Mouse (Mus musculus) neutrophil, adult 65 days (primary cell): ENCODE measurements around the gene Col26a1. TPM values are rescaled to one million over a fixed set of nuclear protein-coding genes. Genes with fewer than 3 reads are reported as not detected.

Experiments used
- total RNA-seq: library from RNA; stranded (reverse); gene quantifications from 2 replicates; pipeline ENCODE4 v1.2.4, GENCODE M21; 2023

The Col26a1 gene
- total RNA-seq = not detected in 2 replicates

DNA sequence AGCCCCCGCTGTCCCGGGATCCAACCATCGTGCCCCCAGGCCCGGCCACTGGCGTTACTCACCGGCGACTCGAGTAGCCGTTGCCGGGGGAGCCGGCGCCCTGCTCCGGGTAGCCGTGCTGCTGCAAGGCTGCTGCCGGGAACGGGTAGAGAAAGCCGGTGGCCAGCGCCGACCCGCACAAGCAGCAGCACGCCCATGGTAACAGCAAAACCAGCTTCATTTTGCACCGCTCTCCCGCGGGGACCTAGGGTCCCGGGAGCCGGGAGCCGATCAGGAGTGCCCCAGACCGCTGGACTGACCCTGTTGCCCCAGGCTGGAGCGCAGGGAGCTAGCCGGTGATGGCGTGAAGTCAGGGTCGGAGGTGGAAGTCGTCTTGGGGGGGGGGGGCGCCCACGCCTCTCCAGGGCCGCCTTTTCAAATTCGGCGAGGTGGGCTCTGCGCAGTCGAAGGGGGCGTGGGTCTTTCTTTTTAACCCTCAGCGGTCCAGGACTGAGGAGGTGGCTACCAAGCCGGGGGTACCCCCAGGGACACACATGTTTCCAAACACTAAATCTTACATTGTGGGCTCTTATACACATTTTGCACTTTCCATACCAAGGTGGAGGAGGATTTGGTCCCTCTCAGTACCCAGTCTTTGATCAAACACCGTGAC is at the start of gene Col26a1:
TSS of gene Col26a1 (minus strand) at position 422 of the 652 bp plus-strand sequence.

GRCm38 (mm10) chr5:136907991-136908857 is 25.2 kb upstream of the Col26a1 start, which contains the start of gene Ift22:
Gene Ift22, plus strand, starts transcription at chr5:136908150.

DNA sequence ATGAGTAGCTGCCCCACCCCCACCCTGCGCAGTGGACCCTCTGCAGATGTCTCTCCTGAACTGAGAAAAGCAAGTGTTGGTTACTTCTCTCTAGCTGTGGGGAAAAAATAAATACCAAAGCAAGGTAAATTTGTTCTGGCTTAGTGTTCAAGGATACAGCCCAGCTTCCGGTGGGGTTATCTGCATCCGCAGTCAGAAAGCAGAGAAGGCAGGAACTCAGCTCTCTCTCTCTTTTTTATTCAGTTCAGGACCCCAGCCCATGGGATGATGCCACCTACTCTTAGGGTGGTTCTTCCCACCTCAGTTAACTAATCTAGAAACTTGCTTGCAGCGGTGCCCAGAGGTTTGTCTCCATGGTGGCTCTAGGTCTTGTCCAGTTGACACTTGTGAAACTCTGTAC is 190.2 kb downstream of the Col26a1 start, which contains the start of gene Myl10:
TSS of gene Myl10 (plus strand) at position 363 of the 400 bp plus-strand sequence.

Other genes with a start within 250 kb of the Col26a1 start
- gene Myl10, start 190.1 kb downstream of the Col26a1 start, total RNA-seq = not detected in 2 replicates
- gene Ift22, start 24.9 kb upstream of the Col26a1 start, total RNA-seq = 4.4 and 4.8 TPM in 2 replicates
- 208 and 231 TPM in 2 replicates for gene Fis1, start 70.1 kb upstream of the Col26a1 start, total RNA-seq
- 50.2 and 51.2 TPM in 2 replicates for gene Cldn15, start 83.4 kb upstream of the Col26a1 start, total RNA-seq
- 81.9 and 90.7 TPM in 2 replicates for gene Plod3, start 103.8 kb upstream of the Col26a1 start, total RNA-seq
- 80.7 and 87.1 TPM in 2 replicates for gene Znhit1, start 104.8 kb upstream of the Col26a1 start, total RNA-seq
- not detected in 2 replicates for gene Vgf, start 143.2 kb upstream of the Col26a1 start, total RNA-seq
- 26.8 and 28.0 TPM in 2 replicates for gene Ap1s1, start 162.9 kb upstream of the Col26a1 start, total RNA-seq
- gene Serpine1, start 189.1 kb upstream of the Col26a1 start, total RNA-seq = not detected in 2 replicates
- gene Trim56, start 233.0 kb upstream of the Col26a1 start, total RNA-seq = 38.6 and 42.1 TPM in 2 replicates